Mouse (Mus musculus) kidney, adult 9 months (tissue): ENCODE data around the gene Gm26897.

Source experiments
- DNase-seq: peaks from one replicate; pipeline ENCODE4 v3.0.0; 2022

The Gm26897 gene

GRCm38 (mm10) chr5:111750092-111750491, 16.4 kb downstream of the Gm26897 start:
- no peak for DNase-seq

- no peak for DNase-seq
Observed at GRCm38 (mm10) chr5:111754484-111755139, 20.9 kb downstream of the Gm26897 start.

GRCm38 (mm10) chr5:111755330-111755729, 21.6 kb downstream of the Gm26897 start:
- no peak for DNase-seq

- peak; percentile 4 for DNase-seq
Observed at GRCm38 (mm10) chr5:111760721-111761480, 27.2 kb downstream of the Gm26897 start.

- DNase-seq, result no peak
Observed at GRCm38 (mm10) chr5:111761574-111761973, 27.9 kb downstream of the Gm26897 start.

GRCm38 (mm10) chr5:111762085-111762484, 28.4 kb downstream of the Gm26897 start:
- no peak for DNase-seq

- no peak for DNase-seq
Observed at GRCm38 (mm10) chr5:111765671-111766290, 32.1 kb downstream of the Gm26897 start.

- no peak for DNase-seq
Observed at GRCm38 (mm10) chr5:111766696-111767095, 33.0 kb downstream of the Gm26897 start.

GRCm38 (mm10) chr5:111770266-111770665, 36.5 kb downstream of the Gm26897 start:
- DNase-seq, result no peak

- DNase-seq, result no peak
Observed at GRCm38 (mm10) chr5:111772127-111772526, 38.4 kb downstream of the Gm26897 start.

GRCm38 (mm10) chr5:111772591-111773406, 39.1 kb downstream of the Gm26897 start:
- DNase-seq, result no peak

- DNase-seq, result no peak
Observed at GRCm38 (mm10) chr5:111773407-111773733, 39.6 kb downstream of the Gm26897 start.

- no peak for DNase-seq
Observed at GRCm38 (mm10) chr5:111776246-111776645, 42.5 kb downstream of the Gm26897 start.

- DNase-seq, result no peak
Observed at GRCm38 (mm10) chr5:111778093-111778492, 44.4 kb downstream of the Gm26897 start.

- no peak for DNase-seq
Observed at GRCm38 (mm10) chr5:111779776-111780485, 46.2 kb downstream of the Gm26897 start.
